Mouse (Mus musculus): Measurements from ENCODE around the gene Ddx31. TPM values are rescaled to one million over a fixed set of nuclear protein-coding genes. Genes with fewer than 3 reads are reported as not detected.

The Ddx31 gene
- polyA plus RNA-seq, 1 experiment from 2014 or later: 10.2 TPM

- Histone ChIP-seq H3K4me1 (replicated peaks) (peaks cover 20% of the 10 kb centered on the region), H3K36me3 (peaks cover 36% of the 10 kb centered on the region), H3K27ac (ENCODE audit: poor library complexity, severe bottlenecking) (no peak overlapping the region), H3K9me3 (replicated peaks) (no peaks in the 10 kb centered on the region), H3K9ac (no peak overlapping the region), H3K27me3 (replicated peaks) (peaks cover 44% of the 10 kb centered on the region), H3K4me3 (no peak overlapping the region), H3K4me2 (no peak overlapping the region)
- no peak for ATAC-seq (ENCODE audit: insufficient number of reproducible peaks, low FRiP score)
- WGBS: 85% methylated on average over 9 of the region's 9 CpGs
These were observed 64.6 kb downstream of the Ddx31 start for GRCm38 (mm10) chr2:28904786-28905185.

GRCm38 (mm10) chr2:28905561-28905960, 65.4 kb downstream of the Ddx31 start:
- H3K4me1 ChIP-seq (replicated peaks): peaks cover 20% of the 10 kb centered on the region
- no peaks in the 10 kb centered on the region for H3K9me3 ChIP-seq (replicated peaks)
- H3K36me3 ChIP-seq: peaks cover 29% of the 10 kb centered on the region
- no peak for ATAC-seq (ENCODE audit: insufficient number of reproducible peaks, low FRiP score)
- H3K4me2 ChIP-seq: no peak overlapping the region
- no peak overlapping the region for H3K27ac ChIP-seq (ENCODE audit: poor library complexity, severe bottlenecking)
- H3K9ac ChIP-seq: no peak overlapping the region
- 78% methylated on average over 4 of the region's 4 CpGs for WGBS
- H3K27me3 ChIP-seq (replicated peaks): peaks cover 52% of the 10 kb centered on the region
- no peak overlapping the region for H3K4me3 ChIP-seq

GRCm38 (mm10) chr2:28907691-28908388, 67.6 kb downstream of the Ddx31 start:
- no peaks in the 10 kb centered on the region for H3K9me3 ChIP-seq (replicated peaks)
- no peak overlapping the region for H3K27ac ChIP-seq (ENCODE audit: poor library complexity, severe bottlenecking)
- no peak for ATAC-seq (ENCODE audit: insufficient number of reproducible peaks, low FRiP score)
- H3K4me1 ChIP-seq (replicated peaks): peaks cover 27% of the 10 kb centered on the region
- WGBS: 9% methylated on average over 10 of the region's 10 CpGs
- H3K9ac ChIP-seq: peak overlapping the region; percentile 42; the same call in 1 of the 2 replicates
- peaks cover 74% of the 10 kb centered on the region for H3K27me3 ChIP-seq (replicated peaks)
- H3K4me3 ChIP-seq: peak overlapping the region; percentile 36
- peak overlapping the region; percentile 69 for H3K4me2 ChIP-seq
- H3K36me3 ChIP-seq: peaks cover 17% of the 10 kb centered on the region

GRCm38 (mm10) chr2:28908389-28909153, 68.4 kb downstream of the Ddx31 start:
- under 1% methylated on average over 39 of the region's 39 CpGs for WGBS
- H3K9me3 ChIP-seq (replicated peaks): no peaks in the 10 kb centered on the region
- H3K4me1 ChIP-seq (replicated peaks): peaks cover 27% of the 10 kb centered on the region
- H3K27ac ChIP-seq (ENCODE audit: poor library complexity, severe bottlenecking): no peak overlapping the region
- peak overlapping the region; percentile 42 for H3K9ac ChIP-seq
- H3K4me2 ChIP-seq: peak overlapping the region; percentile 69
- H3K27me3 ChIP-seq (replicated peaks): peaks cover 82% of the 10 kb centered on the region
- ATAC-seq (ENCODE audit: insufficient number of reproducible peaks, low FRiP score): no peak; the same call in 1 of the 2 replicates
- peaks cover 17% of the 10 kb centered on the region for H3K36me3 ChIP-seq
- peak overlapping the region; percentile 36 for H3K4me3 ChIP-seq

GRCm38 (mm10) chr2:28909186-28909817, 69.1 kb downstream of the Ddx31 start:
- no peak for ATAC-seq (ENCODE audit: insufficient number of reproducible peaks, low FRiP score)
- H3K9ac ChIP-seq: no peak overlapping the region
- WGBS: 1% methylated on average over 41 of the region's 41 CpGs
- H3K27me3 ChIP-seq (replicated peaks): peaks cover 89% of the 10 kb centered on the region
- H3K9me3 ChIP-seq (replicated peaks): no peaks in the 10 kb centered on the region
- peaks cover 27% of the 10 kb centered on the region for H3K4me1 ChIP-seq (replicated peaks)
- peaks cover 16% of the 10 kb centered on the region for H3K36me3 ChIP-seq
- H3K4me3 ChIP-seq: peak overlapping the region; percentile 36
- H3K27ac ChIP-seq (ENCODE audit: poor library complexity, severe bottlenecking): no peak overlapping the region
- peak overlapping the region; percentile 69 for H3K4me2 ChIP-seq

GRCm38 (mm10) chr2:28909818-28910710, 69.9 kb downstream of the Ddx31 start:
- H3K27ac ChIP-seq (ENCODE audit: poor library complexity, severe bottlenecking): no peak overlapping the region
- H3K36me3 ChIP-seq: peaks cover 9% of the 10 kb centered on the region
- no peak overlapping the region for H3K9ac ChIP-seq
- no peak for ATAC-seq (ENCODE audit: insufficient number of reproducible peaks, low FRiP score)
- H3K9me3 ChIP-seq (replicated peaks): no peaks in the 10 kb centered on the region
- H3K4me2 ChIP-seq: no peak overlapping the region
- H3K27me3 ChIP-seq (replicated peaks): peaks cover 97% of the 10 kb centered on the region
- 7% methylated on average over 25 of the region's 25 CpGs for WGBS
- H3K4me3 ChIP-seq: no peak overlapping the region; the same call in 1 of the 2 replicates
- H3K4me1 ChIP-seq (replicated peaks): peaks cover 27% of the 10 kb centered on the region

- Histone ChIP-seq H3K27ac (ENCODE audit: poor library complexity, severe bottlenecking) (no peak overlapping the region), H3K4me3 (no peak overlapping the region), H3K36me3 (peaks cover 1% of the 10 kb centered on the region), H3K4me2 (no peak overlapping the region), H3K4me1 (replicated peaks) (peaks cover 27% of the 10 kb centered on the region), H3K27me3 (replicated peaks) (peaks cover 100% of the 10 kb centered on the region), H3K9ac (no peak overlapping the region), H3K9me3 (replicated peaks) (no peaks in the 10 kb centered on the region)
- no peak for ATAC-seq (ENCODE audit: insufficient number of reproducible peaks, low FRiP score)
- WGBS: 3% methylated on average over 3 of the region's 3 CpGs
These were observed 70.7 kb downstream of the Ddx31 start for GRCm38 (mm10) chr2:28910877-28911276.

GRCm38 (mm10) chr2:28911331-28912038, 71.3 kb downstream of the Ddx31 start:
- H3K27me3 ChIP-seq (replicated peaks): peaks cover 100% of the 10 kb centered on the region
- ATAC-seq (ENCODE audit: insufficient number of reproducible peaks, low FRiP score): no peak
- no peaks in the 10 kb centered on the region for H3K36me3 ChIP-seq
- no peak overlapping the region for H3K4me3 ChIP-seq
- H3K27ac ChIP-seq (ENCODE audit: poor library complexity, severe bottlenecking): no peak overlapping the region
- H3K4me1 ChIP-seq (replicated peaks): peaks cover 27% of the 10 kb centered on the region
- H3K9me3 ChIP-seq (replicated peaks): no peaks in the 10 kb centered on the region
- no peak overlapping the region for H3K4me2 ChIP-seq
- WGBS: 3% methylated on average over 44 of the region's 44 CpGs
- no peak overlapping the region for H3K9ac ChIP-seq

GRCm38 (mm10) chr2:28912039-28912700, 72.0 kb downstream of the Ddx31 start:
- H3K4me2 ChIP-seq: no peak overlapping the region
- 1% methylated on average over 33 of the region's 33 CpGs for WGBS

GRCm38 (mm10) chr2:28912961-28913360, 72.8 kb downstream of the Ddx31 start:
- H3K9ac ChIP-seq: no peak overlapping the region
- ATAC-seq (ENCODE audit: insufficient number of reproducible peaks, low FRiP score): no peak
- peaks cover 100% of the 10 kb centered on the region for H3K27me3 ChIP-seq (replicated peaks)
- peaks cover 30% of the 10 kb centered on the region for H3K4me1 ChIP-seq (replicated peaks)
- no peaks in the 10 kb centered on the region for H3K9me3 ChIP-seq (replicated peaks)
- no peak overlapping the region for H3K4me2 ChIP-seq
- 2% methylated on average over 4 of the region's 4 CpGs for WGBS
- H3K27ac ChIP-seq (ENCODE audit: poor library complexity, severe bottlenecking): no peak overlapping the region
- no peak overlapping the region for H3K4me3 ChIP-seq
- no peaks in the 10 kb centered on the region for H3K36me3 ChIP-seq

More at GRCm38 (mm10) chr2:28912039-28912700, 72.0 kb downstream of the Ddx31 start:
- Histone ChIP-seq H3K36me3 (no peaks in the 10 kb centered on the region), H3K27ac (ENCODE audit: poor library complexity, severe bottlenecking) (no peak overlapping the region), H3K4me1 (replicated peaks) (peaks cover 27% of the 10 kb centered on the region), H3K27me3 (replicated peaks) (peaks cover 100% of the 10 kb centered on the region), H3K4me3 (no peak overlapping the region), H3K9ac (no peak overlapping the region), H3K9me3 (replicated peaks) (no peaks in the 10 kb centered on the region)
- no peak for ATAC-seq (ENCODE audit: insufficient number of reproducible peaks, low FRiP score)

Data from heart, embryonic 12.5 days (tissue).